Mouse (Mus musculus): Measurements from ENCODE around the gene Iqub. TPM values are rescaled to one million over a fixed set of nuclear protein-coding genes. Genes with fewer than 3 reads are reported as not detected.

The Iqub gene
- polyA plus RNA-seq (2015; fragmentation: Nextera tagmentation; extraction: Ambion mirVana): 0.08 and 0.16 TPM in 2 replicates

GRCm38 (mm10) chr6:24514552-24515284 lies at the start of gene Iqub:
Gene Iqub (minus strand): TSS chr6:24515067.
- peak; percentile 27 for DNase-seq (ENCODE audit: low spot score)

DNA sequence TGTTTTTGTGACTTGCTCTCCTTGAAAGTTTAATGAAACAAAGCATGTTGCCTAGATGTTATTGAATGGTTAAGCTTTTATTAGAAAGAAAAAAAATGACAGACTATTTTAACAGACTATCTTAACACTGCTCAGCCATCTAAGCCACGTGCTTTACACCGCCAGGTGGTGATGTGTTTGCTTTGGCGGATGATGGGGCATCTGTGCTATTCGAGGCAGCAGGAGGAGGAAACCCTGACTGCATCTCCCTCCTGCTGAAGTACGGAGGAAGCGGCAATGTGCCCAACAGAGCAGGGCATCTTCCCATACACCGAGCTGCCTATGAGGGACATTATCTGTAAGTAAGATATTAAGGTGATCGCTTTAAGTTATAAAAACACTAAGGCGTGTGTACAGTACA lies 49.2 kb upstream of the Iqub start:
- DNase-seq (ENCODE audit: low spot score): no peak

- no peak for DNase-seq (ENCODE audit: low spot score)
These were observed 40.6 kb upstream of the Iqub start for GRCm38 (mm10) chr6:24555488-24555887.

GRCm38 (mm10) chr6:24554427-24555086 lies 39.7 kb upstream of the Iqub start:
- no peak for DNase-seq (ENCODE audit: low spot score)

GRCm38 (mm10) chr6:24552046-24552445 lies 37.2 kb upstream of the Iqub start:
- DNase-seq (ENCODE audit: low spot score): no peak

- no peak for DNase-seq (ENCODE audit: low spot score)
These were observed 34.9 kb upstream of the Iqub start for GRCm38 (mm10) chr6:24549801-24550200.

- no peak for DNase-seq (ENCODE audit: low spot score)
These were observed 32.0 kb upstream of the Iqub start for GRCm38 (mm10) chr6:24546716-24547420.

- DNase-seq (ENCODE audit: low spot score): no peak
These were observed 28.3 kb upstream of the Iqub start for GRCm38 (mm10) chr6:24543119-24543591.

DNA sequence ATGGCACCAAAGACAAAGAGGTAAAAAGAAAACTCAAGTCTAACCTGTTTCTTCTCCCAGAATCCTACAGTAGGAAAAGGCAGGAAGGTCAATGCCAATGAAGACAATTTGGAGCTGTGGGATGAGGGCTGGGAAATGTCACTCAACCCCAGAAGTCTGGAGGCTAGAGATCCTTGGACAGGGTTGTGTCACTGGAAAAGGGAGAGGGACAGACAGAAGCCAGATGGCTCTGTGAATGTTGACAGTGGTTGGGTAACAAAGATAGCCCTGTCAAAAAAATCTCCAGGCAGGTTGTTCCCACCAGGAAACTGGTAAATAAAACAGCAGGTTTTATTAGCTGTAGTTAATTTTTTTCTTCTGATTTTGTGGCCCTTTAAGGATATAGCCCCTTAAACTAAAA lies 27.5 kb upstream of the Iqub start:
- DNase-seq (ENCODE audit: low spot score): no peak

- no peak for DNase-seq (ENCODE audit: low spot score)
These were observed 25.2 kb upstream of the Iqub start for GRCm38 (mm10) chr6:24540106-24540505.

DNA sequence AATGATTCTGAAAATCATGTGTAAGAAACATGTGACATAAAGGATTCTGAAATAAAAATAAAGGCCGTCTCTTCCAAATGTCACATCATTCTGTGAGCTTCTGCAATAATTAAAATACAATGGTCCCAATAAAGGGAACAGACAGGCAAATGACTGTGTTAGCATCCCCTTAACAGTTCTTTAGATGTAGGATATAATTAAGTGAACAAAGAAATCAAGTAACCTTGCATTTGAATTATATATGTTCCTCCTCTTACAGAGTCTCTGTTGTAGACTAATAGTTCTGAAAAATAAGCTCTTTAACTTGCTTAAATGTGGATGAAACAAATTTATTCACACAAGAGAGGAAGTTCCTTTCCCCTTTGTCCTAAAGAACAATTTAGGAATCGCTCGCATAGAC lies 23.6 kb upstream of the Iqub start:
- DNase-seq (ENCODE audit: low spot score): no peak

GRCm38 (mm10) chr6:24532804-24533203 lies 17.9 kb upstream of the Iqub start:
- DNase-seq (ENCODE audit: low spot score): no peak

DNA sequence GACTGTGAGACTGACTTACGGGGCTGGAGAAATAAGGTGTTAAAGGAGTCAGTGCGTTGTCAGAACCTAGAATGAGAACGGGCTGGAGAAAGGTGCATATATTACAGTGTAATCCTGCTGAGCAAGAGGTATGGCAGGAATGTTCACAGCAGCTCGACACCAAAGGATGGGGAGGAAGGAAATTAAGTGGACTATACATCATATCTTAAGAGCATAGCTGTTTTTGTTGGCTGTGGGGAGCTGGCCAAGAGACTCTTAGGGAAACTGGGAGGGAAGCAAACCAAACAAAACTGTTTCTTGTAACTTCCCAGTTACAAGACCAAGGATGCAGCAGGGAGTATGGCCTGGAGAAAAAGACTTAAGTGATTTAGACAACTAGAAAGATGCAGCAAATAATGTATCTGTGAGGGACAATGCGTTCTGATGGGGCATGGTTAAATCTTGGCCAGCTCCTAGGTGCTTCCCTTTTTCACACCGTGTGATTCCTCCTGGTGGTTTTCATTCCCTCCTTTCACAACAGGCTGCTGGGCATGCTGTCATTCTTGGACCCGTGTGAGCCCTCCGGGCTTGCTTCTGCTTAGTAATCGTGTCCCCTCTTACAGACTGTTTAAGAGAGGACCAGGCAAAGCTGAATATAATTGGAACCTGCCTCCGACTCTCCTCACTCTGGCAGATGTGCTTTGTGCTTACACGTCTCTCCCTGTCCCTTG lies 16.0 kb upstream of the Iqub start:
- no peak for DNase-seq (ENCODE audit: low spot score)

DNA sequence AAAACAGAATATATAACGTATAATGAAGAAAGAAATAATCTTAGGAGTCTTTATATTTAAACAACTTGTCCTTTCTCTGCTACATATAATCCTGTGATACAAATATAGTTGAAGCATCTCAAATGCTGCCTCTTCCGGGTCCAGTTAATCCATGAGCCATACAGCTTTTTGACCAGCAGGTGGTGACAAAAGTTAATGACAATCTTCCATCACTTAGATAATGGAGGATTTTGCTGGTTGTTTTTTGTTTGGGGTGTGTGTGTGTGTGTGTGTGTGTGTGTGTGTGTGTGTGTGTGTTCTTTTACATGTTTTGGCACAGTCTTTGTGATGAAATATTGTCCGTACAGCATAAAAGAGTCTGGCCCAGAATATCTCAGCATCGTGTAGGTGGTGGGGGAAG lies 15.3 kb upstream of the Iqub start:
- peak; percentile 57 for DNase-seq (ENCODE audit: low spot score)

DNA sequence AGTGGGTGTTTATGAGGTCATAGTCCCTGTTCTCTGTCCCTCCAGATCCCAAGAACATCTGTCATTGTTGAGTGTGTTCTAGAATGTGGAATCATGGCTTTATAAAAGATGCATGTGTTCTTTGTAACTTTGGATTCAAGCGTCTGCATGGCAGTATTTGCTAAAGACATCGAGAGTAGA lies 13.1 kb upstream of the Iqub start, which contains the start of gene Asb15:
Asb15 (plus strand) TSS at position 81 of the 180 bp plus-strand sequence.
- no peak for DNase-seq (ENCODE audit: low spot score)

DNA sequence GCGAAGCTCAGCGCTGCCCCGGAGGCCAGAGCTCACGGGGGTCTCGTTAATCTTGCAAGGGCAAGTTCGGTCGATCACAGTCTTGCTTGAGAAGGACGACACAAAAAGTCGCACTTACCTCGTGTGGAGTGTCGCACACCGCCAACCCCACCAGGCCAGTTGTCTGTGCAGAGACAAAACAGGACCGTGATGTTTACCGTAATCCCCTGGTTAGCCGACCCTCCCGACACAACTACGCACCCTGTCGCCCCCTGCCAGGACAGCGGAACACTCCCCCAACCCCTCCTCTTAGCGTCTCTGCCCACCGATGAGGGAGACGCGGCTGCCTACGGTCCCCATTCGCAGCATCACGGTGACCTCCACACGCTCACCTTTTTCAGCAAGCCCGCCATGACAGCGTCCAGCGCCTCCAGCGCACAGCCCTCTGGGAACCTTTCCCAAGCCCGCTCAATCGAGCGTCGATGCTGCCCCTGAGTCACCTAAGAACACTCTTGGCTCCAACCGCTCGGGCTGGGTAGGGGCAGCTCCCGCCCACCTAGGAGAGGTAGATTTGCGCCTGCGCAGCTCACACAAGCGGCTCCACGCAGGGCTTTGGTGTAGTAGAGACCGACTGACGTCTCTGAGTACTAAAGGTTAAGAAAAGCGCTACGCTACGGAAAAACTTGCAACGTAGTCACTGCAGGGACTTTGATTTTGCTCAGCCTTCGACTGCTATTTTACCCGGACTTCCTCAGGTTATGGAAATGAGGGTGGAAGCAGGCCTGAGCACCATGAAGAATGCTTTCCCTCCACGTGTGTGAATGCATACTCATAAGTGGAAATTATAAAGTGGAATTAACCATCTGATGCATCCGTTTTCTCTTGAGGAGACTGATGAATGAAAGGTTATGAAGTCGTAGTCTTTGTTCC lies 12.5 kb upstream of the Iqub start, which contains the start of gene Ndufa5:
Ndufa5 (minus strand) TSS at position 859 of the 909 bp plus-strand sequence.
- DNase-seq (ENCODE audit: low spot score): peak; percentile 98

DNA sequence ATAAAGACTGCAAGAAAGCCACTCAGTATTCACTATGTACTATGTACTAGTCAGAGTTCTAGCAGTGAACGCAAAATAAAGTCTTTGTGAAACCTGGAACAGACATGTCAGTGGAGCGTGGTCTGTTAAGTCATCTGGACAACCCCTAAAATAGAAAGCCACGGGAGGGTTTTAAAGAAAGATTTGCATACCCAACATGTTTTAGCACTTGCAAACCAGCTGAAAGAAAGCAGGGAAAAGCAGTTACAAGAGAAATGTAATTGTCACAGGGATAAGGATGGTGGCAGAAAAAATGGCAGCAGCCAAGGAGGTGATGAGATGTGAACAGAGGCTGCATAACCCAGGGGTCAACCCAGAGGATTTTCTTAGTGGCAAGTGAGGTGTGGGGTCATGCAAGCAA lies 10.8 kb upstream of the Iqub start:
- DNase-seq (ENCODE audit: low spot score): no peak

- peak; percentile 28 for DNase-seq (ENCODE audit: low spot score)
These were observed 1.3 kb upstream of the Iqub start for GRCm38 (mm10) chr6:24516197-24516596.

DNA sequence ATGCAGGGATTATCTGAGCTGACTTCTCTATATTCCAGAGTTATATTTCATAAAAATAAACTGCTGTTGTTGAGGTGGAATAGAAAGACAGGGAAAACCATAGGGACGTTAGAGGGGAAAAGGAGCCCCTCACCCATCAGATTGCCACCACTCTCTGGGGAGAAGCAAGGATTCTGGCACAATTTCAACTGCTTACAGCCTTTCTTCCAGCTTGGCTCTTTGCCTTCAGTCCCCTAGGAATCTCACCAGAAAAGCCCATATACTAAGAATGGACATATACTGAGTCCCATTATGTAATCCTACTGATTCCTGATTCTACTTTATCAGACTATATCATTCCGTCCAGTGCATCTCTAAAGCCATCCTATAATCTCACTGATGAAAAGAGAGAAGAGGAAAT lies 10.7 kb downstream of the Iqub start:
- no peak for DNase-seq (ENCODE audit: low spot score)

- peak; percentile 8 for DNase-seq (ENCODE audit: low spot score)
These were observed 24.5 kb downstream of the Iqub start for GRCm38 (mm10) chr6:24490341-24490740.

DNA sequence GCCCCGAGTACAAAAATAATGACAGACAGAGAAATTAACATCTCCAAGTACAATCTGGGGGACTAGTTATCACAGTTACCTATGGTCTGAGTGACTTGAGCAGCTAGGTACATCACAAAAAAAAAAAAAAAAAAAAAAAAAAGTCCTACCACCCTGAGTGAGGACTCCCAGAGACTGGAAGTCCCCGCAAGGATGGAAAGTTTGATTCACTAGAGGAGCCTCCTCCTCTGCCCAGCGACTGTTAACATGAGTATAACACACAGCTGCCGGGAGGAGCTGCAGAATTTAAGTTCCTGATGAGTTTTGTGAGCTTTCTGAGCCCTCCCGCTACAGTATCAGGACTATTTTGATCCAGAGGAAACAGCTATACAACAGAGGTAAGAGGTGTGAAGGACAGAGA lies 28.3 kb downstream of the Iqub start:
- DNase-seq (ENCODE audit: low spot score): no peak
